Mouse (Mus musculus): ENCODE measurements around the gene Rasa2.
A peak's percentile ranks its signal among the peaks of the same experiment; 100 is the strongest.
"Not testable (repeated sequence)": the region's sequence is repeated elsewhere in the genome, so short reads cannot be mapped to it uniquely, and the experiment has no call there.

Rasa2 gene

DNA sequence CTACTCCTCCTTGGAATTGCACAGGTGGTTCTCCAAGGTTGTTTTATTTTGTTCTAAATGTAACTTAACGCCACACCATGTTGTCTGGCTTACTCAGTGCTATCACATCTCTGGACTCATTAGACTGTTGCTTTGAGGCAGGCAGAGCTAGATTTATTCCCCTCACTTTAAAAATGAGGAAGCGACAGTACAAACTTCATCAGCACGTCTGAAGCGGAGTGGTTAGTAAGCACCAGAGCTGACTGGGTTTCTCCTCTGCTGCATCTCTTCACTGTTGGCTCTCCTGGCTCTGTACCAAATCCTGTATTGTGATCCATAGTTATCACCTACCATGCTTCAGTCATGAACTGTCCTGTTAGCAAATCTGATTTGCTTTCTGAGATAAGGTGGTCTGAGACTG, 53.2 kb downstream of the Rasa2 start:
- DNase-seq, result no peak

DNA sequence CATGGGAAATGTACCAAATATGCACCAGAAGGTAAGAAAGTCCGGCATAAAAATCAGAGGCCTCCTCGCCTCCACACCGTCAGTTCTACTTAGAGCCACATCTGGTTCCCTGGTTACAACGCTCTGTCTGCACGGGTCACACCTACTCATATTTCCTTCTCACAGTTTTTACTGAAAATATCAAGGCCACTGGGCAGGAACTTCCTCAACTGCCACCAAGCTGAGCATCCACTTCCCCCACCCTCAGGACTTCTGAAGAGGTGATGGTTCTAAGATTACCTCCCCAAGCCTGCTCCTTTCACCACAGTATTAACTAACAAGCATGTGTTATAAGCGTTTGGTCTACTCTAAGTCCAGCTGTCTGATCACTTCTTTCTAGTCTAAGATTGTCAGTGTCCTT, 53.7 kb downstream of the Rasa2 start:
- DNase-seq, result no peak

GRCm38 (mm10) chr9:96573252-96573651, 58.2 kb downstream of the Rasa2 start:
- DNase-seq, result no peak

- DNase-seq, result no peak
Observed at GRCm38 (mm10) chr9:96572754-96573153, 58.7 kb downstream of the Rasa2 start.

DNA sequence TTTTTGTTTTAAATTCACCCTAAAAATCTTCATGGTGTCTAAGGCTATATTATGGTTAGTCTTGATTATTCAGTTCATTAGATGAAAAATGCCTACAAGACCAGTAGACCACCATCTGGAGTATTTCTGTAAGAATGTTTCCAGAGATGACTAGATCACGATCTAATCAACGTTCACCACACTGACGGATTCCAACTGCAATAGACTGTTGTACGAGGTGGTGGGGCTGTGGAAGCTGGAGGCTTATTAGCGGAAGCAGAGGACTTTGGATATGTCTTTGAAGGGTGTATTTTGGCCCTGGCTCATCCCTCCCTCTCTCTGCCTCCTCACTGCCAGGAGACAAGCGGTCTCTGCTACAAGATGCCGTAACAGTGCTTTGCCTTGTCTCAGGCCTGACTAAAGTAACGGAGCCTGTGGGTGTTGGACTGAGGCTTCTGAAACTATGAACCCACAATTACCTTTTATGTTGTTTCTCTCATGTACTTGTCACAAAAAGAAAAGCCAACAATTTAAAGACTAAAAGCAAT, 64.9 kb downstream of the Rasa2 start:
- no peak for DNase-seq

DNA sequence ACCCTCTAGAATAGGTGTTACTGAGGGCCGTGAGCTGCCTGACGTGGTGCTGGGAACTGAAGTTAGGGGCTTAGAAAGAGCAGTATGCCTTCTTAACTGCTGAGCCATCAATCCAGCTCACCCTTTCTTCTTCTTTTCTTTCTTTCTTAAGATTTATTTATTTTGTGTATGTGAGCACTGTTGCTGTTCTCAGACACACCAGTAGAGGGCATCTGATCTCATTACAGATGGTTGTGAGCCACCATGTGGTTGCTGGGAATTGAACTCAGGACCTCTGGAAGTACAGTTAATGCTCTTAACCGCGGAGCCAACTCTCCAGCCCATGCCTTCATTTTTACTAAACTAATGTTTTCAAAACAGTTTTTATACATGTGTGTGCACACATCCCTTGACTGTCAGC, 67.9 kb downstream of the Rasa2 start:
- DNase-seq, result no peak

GRCm38 (mm10) chr9:96559148-96559547, 72.3 kb downstream of the Rasa2 start:
- no peak for DNase-seq

DNA sequence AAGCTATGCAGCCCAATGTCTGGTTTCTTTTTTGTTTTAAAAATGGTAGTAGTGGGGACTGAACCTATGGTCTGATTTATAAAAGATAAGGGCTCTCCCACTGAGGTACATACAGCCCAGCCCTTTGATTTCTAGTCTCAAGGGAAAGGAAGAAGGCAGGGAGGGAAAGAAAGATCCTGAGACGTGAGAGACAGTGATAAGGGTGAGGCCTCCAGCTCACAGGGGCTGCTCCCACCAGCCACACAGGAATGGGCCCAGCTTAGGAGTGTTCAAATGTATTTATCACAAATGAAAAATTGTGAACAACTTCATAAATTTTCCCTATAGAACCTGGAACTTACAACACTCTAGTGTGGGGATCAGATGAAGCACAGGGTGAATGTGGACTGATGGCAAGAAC, 72.8 kb downstream of the Rasa2 start:
- DNase-seq, result no peak

DNA sequence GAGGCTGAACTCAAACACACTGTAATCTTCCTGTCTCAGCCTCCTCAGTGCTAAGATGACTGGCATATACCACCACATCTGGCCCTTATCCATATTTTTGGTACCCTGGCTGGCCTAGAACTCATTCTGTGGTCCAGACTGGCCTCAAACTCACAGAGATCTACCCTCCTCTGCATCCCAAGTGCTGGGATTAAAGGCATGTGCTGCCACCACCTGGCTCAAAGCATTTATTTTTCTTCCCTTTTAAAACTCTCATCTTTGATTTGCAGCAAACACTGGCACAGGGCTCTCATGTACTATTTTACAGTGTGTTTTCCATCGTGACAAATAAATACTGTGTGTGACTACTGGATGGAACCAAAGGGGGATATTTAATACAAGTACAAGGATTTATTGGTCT, 77.3 kb downstream of the Rasa2 start:
- DNase-seq, result no peak

DNA sequence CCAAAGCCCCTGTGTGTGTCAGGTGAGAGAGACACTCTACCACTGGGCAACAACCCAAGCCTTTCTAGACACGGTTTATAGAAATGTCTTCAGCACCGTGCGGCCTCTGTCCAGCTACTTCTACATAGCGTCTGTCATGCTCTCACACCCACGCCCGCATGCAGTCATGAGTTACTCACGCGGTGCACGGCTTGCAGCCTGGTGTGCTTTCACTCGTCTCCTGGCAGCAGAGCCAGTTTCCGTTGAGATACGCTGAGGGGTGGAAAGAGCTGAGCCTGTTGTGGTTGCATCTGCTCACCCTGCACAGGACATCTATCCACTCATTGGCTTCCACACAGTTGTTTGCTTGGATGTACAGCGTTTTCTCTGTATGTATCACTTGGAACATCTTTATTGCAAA, 86.0 kb downstream of the Rasa2 start:
- DNase-seq, result no peak

GRCm38 (mm10) chr9:96543643-96544640, 87.5 kb downstream of the Rasa2 start:
- DNase-seq, result peak; percentile 58

- peak; percentile 21 for DNase-seq
Observed at GRCm38 (mm10) chr9:96538916-96539315, 92.5 kb downstream of the Rasa2 start.

GRCm38 (mm10) chr9:96537615-96537919, 93.8 kb downstream of the Rasa2 start:
- DNase-seq, result no peak

DNA sequence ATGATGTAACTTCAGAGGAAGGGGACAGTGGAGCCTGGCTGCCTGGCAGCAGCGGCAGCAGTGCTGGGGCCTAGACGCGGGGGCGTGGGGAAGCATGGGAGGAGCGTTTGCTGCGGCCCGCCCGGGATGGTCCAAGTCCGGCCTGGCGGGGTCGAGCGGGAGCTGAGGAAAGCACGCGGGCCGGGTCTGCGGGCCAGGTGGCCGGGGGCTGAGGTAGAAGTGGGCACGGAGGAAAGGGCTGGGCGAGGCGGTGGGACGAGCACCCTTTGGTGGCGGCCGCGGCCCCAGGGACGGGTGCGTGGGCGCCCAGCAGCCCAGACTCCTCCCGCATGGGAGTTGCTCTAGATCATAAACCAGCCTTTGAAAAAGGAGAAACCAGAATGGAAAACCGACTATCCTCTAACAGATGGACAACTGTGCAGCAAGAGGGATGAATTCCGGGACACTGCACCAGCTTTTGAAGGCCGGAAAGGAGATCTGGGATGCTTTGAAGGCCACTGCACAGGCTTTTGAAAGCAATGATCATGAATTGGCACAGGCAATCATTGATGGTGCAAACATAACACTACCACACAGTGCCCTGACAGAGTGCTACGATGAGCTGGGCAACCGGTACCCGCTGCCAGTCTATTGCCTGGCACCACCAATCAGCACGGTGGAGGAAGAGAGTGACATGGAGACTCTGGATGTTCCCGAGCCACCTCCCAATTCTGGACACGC, 94.4 kb downstream of the Rasa2 start:
- peak; percentile 53 for DNase-seq

GRCm38 (mm10) chr9:96536093-96536492, 95.3 kb downstream of the Rasa2 start:
- not testable (repeated sequence) for DNase-seq

DNA sequence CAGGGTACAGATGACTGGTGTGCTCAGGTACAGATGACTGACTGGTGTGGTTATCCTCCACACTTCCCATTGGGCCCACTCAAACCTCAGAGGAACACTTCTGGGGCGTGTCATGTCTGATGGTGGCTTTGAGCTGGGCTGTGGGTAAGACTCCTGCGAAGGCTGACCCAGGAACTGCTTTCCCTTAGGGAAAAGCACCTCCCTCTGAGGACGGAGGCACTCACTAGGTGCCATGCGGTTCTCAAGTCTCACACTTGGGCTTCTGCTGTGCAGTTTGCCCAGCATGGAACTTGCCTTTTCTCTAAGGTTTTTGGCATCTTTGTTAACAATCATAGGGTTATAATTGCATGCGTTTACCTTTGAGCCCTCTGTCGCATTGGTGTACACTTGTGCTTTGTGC, 96.0 kb downstream of the Rasa2 start:
- no peak for DNase-seq

GRCm38 (mm10) chr9:96534256-96534655, 97.2 kb downstream of the Rasa2 start:
- no peak for DNase-seq

DNA sequence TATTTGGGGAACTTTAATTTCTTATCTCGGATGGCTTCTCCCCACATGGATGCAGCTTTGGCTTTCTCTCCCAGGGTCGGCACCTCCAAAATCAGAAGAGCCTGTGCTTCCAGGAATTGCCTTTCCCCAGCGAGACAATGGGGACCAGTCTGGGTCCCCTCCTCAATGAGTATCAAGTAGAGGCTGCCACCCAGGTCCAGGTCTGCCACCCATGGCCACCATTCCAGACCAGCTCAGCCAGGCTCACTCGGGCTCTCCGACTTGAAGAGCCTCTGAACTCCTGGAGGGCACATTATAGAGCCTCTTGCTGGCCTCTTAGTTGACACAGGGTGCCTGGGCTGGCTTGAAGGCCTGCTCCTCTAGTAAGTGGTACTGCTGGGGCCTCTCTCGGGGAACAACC, 97.9 kb downstream of the Rasa2 start:
- DNase-seq, result no peak

DNA sequence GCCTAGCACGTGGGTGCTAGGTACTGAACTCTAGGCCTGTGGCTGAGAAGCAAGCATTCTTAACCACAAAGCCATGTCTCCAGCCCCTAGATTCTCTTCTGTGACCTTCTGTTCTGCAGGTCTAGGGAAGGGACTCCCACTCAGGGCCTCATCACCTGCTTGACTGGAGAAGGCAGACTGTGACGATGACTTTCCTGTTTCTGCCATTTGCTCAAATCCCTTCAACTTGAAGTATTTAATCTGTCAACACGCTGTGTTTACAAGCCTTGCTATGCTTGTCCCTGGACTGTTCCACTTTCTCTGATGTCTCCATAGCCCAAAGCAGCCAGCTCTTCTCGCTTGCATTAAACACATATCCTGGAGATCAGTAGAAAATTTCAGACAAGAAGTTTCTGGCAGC, 98.9 kb downstream of the Rasa2 start:
- DNase-seq, result no peak

DNA sequence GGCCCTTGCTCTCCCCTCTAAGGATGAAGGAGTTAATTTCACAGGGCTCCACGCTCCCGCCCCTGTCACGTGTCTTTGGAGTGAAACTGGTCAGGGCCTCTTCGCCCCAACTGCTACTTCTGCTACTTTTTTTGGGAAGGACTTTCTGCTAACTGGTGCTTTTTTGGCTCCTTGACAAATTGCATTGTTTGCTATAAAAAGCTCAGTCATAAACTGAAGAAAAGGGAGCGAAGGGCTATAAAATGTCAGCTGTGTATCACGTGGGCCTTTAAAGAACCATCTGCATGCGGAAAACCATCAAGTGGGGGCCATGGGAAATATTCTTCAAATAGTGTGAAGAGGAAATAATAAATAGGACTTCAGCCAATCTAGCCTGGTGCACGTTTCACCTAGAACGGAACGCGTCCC, 100.7 kb downstream of the Rasa2 start:
- no peak for DNase-seq

- DNase-seq, result no peak
Observed at GRCm38 (mm10) chr9:96529961-96530673, 101.3 kb downstream of the Rasa2 start.

- no peak for DNase-seq
Observed at GRCm38 (mm10) chr9:96526011-96526410, 105.4 kb downstream of the Rasa2 start.

GRCm38 (mm10) chr9:96524972-96525506, 106.4 kb downstream of the Rasa2 start, which contains the start of gene Gm28729:
Gene Gm28729 (minus strand): TSS chr9:96525264.
- no peak for DNase-seq
